Mouse (Mus musculus) liver, adult (tissue): ENCODE measurements around the gene Nexn.
A peak's percentile ranks its signal among the peaks of the same experiment; 100 is the strongest.

ENCODE experiments used
- GATA4 ChIP-seq: IDR thresholded peaks from 2 replicates; pipeline ENCODE4 v1.6.1; 2014; ENCODE audit warnings: mild to moderate bottlenecking, low read length; ENCODE audit not compliant: insufficient replicate concordance

The Nexn gene

DNA sequence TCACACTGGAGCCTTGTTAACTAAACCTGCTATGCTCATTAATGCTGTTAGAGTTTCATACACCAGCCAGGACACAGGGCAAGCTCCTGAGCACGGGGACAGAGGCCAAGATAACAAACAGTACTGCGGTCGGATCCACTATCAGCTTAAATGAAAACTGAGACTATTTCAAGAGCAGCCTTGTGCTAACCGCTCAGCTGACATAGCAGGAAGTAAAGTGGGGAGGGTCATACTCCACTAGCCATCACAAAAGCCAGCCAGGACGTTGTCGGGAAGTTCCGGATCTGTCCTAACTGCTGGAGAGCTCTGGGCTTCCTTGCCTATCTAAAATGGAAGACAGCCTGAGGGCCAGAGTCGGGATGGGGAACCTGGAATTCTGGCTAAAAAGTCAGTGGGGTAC, 4.2 kb downstream of the Nexn start:
- TF ChIP-seq GATA4, result peak; percentile 39; the same call in 1 of the 2 replicates

- no peak for TF ChIP-seq GATA4
Measured at GRCm38 (mm10) chr3:152261436-152261835, 4.7 kb downstream of the Nexn start.

- TF ChIP-seq GATA4, result no peak
Measured at GRCm38 (mm10) chr3:152260362-152260761, 5.8 kb downstream of the Nexn start.

GRCm38 (mm10) chr3:152257528-152257927, 8.6 kb downstream of the Nexn start:
- no peak for TF ChIP-seq GATA4

GRCm38 (mm10) chr3:152250487-152250886, 15.7 kb downstream of the Nexn start:
- TF ChIP-seq GATA4, result no peak

DNA sequence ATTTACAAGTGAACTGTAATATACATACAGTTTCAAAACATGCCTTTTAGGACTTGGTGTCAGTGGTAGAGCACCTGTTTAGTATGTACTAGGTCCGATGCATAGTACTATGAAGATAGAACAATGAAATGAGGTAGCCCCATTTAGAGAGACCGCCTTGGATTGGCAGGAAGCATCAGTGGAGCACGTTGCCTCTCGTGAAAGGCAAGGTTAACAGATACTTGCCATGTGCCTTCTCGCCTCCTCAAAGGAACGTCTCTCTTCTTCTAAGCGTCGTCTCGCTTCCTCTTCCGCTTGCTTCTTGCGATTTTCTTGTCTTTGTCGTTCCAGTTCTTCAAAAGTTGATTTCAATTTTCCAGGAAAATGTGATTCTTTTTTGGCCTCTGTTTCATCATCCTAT, 18.4 kb downstream of the Nexn start:
- TF ChIP-seq GATA4, result no peak

GRCm38 (mm10) chr3:152245273-152245910, 20.8 kb downstream of the Nexn start:
- no peak for TF ChIP-seq GATA4

- no peak for TF ChIP-seq GATA4
Measured at GRCm38 (mm10) chr3:152243304-152243703, 22.8 kb downstream of the Nexn start.

- TF ChIP-seq GATA4, result no peak
Measured at GRCm38 (mm10) chr3:152241098-152241497, 25.1 kb downstream of the Nexn start.

GRCm38 (mm10) chr3:152239592-152239991, 26.6 kb downstream of the Nexn start:
- no peak for TF ChIP-seq GATA4

DNA sequence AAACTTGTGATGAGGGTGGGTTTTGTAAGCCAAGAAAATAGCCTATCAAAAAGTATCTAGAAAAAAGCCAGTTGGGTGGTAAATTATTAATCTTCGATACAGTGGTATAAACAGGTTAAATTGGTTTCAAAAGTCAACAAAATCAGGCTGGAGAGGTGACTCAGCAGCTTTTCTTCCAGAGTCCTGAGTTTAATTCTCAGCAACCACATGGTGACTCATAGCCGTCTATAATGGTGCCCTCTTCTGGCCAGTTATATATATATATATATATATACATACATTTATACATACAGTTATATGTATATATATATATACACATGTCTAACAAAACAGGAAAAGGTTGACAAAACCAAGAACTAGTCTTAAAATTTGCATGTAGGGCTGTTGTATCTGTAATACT, 27.3 kb downstream of the Nexn start:
- TF ChIP-seq GATA4, result no peak

DNA sequence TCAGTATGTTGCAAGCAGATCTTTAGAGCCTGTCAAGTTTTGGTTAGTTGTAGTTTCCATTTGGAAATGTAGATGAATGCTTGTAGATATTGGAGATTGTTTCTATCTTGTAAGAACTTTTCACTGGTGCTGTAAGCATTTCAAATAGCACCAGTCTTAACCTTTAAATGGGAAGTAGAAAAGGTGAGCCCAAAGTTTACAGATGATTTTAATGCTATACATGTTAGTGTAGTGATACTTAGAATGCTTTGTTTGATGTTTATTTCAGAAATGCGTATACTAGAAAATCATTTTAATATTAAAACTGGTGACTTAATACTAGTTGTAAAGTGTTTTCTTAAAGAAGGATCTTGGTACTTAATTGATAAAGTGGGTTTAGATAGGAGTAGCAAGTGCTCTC, 30.3 kb downstream of the Nexn start:
- TF ChIP-seq GATA4, result no peak

DNA sequence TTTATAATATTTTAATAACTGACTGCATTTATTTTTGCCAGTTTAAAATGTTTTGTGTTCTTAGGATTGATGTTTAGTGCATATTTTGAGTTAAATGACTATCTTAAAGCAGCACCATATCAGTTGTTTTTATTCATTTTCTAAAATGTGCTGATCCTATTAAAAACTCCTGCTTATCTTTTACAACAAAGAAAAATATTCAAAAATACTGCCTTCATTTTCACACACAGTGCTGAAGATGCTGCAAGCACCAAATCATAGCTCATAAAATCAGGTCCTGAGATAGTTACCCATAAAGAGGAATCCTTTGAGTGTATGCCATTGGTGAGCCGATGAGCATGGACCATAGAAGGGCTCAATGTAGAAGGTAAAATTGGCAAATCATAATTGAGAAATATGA, 30.9 kb downstream of the Nexn start:
- no peak for TF ChIP-seq GATA4

DNA sequence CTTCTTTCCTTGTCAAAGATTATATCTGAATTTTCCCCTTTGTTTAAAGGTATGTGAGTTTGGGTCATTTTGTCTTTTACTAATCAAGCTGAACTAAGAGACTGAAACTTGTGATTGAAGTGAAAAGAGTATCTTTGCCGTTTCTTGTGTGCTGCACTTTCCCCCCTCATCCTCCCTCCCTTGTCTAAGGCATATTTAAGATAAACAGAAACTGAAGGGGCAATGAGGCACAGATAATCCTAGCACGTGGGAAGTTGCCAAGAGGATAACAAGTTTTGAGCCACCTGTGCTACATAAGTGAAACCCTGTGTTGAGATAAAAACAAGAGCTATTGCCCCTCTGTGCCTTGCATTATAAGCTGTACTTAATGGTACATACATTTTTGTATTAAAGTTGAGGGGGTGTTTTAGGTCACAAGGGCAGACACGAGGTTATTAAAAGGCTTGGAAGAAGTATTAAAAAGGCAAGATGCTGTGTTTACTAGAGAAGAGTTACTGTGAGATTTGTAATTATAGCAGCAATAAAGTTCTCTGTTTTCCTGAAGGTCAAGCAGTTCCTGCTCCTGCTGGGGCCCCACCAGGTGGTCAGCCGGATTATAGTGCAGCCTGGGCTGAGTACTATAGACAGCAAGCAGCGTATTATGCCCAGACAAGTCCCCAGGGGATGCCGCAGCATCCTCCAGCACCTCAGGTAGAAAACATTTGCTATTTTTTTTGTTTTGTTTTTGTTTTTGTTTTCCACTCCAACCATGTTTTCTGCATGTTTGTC, 34.6 kb downstream of the Nexn start:
- no peak for TF ChIP-seq GATA4

DNA sequence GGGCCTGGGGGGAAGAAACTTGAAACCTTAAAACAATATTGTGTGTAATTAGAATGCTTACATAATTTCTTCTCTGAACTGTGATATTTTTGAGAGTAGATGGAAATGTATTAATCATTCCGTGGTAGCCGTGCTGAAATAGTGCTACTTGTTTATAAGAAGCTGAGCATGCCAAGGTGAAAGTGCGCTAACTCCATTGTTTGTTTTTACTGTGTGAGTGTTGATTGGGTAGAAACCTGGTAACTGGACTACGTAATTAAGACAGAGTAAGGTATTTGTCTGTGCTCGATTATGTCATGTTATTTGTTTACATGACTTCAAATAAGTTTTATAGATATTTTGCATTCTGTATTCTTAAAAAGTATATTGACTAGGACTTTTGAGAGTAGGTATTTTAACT, 36.9 kb downstream of the Nexn start:
- no peak for TF ChIP-seq GATA4

DNA sequence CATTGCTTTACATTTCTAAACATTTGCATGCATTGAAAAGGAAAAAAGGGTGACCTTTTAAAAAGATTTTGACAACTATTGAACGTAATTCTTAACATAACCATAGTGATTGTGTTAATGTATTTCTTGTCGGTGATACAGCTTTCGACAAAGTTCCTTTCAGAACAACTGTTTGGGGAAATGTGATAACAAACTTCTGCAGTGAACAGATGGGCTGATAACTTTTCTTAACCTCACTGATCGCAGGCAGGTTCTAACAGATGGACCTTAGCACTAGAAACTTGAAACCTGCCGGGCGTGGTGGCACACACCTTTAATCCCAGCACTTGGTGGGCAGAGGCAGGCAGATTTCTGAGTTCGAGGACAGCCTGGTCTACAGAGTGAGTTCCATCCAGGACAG, 37.3 kb downstream of the Nexn start:
- no peak for TF ChIP-seq GATA4

DNA sequence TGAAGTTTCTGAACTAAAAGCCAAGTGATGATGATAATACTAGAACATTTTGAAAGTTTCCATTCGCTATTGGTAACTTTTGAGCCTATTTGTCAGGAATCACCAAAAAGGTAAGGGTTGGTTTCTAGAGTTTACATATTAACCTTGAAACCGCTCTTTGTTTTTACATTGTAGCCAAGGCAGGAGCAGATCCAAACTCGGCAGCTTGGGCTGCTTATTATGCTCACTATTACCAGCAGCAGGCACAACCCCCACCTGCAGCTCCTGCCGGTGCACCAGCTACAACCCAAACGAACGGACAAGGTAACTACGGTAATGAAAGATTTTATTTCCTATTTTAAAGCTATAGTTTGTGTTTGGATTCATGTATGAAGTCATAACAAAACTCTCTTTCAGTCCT, 40.2 kb downstream of the Nexn start:
- TF ChIP-seq GATA4, result no peak
